Mouse (Mus musculus): ENCODE results near the gene Pnpla2.
"Not testable (repeated sequence)": the region's sequence is repeated elsewhere in the genome, so short reads cannot be mapped to it uniquely, and the experiment has no call there.

The Pnpla2 gene

DNA sequence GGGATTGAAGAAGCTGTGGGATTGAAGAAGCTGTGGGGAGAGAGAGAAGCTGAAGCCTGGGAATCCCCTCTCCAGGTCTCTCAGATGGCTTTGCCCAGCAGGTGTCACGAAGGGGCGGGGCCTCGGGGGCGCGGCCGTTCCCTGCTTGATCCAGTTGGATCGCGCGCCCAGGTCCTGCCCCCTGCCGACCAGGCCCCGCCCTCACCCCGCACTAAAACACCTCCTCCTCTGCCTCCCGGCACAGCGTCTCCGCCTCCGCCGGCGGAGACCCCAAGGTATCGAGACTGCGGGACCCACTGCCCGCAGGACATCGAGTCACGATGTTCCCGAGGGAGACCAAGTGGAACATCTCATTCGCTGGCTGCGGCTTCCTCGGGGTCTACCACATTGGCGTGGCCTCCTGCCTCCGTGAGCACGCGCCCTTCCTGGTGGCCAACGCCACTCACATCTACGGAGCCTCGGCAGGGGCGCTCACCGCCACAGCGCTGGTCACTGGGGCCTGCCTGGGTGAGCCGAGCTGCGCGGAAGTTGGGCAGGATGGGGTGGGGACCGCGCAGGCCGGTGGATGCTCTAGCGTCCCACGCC, at the start of gene Pnpla2:
Gene Pnpla2, plus strand, starts transcription at position 232 of the 585 bp plus-strand sequence.
- peak; percentile 96 to 98 for DNase-seq

DNA sequence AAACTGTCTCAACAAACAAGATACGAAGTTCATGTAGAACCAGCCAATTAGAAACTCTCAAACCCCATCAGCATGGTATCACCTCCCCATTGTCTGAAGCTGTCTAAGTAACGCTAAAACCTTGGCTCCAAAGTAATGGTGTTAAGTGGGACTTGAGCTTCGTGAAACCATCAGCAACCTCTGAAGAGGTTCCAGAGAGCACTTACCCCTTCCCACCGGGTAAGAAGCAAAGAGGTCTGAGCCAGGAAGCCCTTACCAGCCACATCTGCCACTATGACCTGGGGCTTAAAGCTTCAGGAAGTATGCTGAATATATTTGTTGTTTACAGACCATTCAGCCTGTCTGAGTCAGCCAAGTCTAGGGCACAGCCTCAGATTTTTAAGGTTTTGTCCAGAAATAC, 49.5 kb upstream of the Pnpla2 start:
- DNase-seq = peak in 1 of 2 experiments; percentile 39

DNA sequence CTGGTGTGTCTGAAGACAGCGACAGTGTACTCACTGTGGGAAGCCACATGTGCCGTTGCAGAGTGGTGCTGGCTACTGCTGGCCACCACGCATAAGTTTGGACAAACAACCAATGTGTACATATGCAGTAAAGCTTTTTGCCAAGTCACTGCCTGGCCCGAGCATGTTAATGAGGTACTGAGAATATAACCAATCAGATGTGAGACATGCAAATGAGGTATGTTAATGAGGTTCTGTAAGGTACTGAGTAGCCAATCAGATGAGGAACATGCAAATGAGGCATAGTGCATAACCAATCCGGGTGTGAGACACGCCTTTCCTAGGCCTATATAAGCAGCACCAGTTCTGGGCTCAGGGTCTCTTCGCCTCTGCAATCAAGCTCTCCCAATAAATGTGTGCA, 47.3 kb upstream of the Pnpla2 start:
- DNase-seq = not testable (repeated sequence)

DNA sequence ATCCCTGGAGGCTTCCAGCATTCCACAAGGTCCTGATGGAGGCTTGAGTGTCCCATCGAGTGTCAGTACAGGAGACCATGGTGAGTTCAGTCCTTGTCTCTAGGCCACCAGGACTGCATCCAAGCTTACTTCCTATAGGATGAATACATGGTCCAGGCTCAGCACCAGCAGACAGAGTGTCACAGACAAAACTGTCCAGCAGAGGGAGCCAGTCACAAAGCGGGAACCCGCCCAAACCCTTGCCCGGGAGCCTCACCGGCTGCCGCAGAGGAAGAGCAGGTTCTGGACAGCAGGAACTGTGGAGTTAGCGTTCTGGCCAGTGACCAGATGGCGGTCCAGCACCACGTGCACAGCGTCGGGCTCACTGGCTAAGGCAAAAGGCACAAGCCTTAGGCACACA, 46.2 kb upstream of the Pnpla2 start:
- DNase-seq = peak; percentile 85 to 89

DNA sequence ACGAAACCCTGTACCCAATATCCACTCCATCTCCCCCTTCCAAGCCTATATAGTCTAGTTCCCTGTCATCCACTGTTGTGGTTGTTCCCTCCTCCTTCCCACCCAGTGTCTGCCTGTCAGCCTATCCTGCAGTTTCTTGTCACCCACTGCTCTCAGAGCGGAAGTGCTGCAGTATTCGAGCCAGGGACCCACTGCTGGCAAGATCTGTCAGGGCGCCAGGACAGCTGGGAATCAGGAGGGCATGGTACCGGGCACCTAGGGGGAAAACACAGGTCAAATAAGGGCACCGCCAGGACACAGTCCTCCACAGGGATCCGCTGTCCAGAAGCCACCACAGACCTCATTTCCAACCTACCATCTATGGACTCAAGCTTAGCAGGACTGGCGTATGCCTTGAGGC, 44.4 kb upstream of the Pnpla2 start:
- no peak for DNase-seq

DNA sequence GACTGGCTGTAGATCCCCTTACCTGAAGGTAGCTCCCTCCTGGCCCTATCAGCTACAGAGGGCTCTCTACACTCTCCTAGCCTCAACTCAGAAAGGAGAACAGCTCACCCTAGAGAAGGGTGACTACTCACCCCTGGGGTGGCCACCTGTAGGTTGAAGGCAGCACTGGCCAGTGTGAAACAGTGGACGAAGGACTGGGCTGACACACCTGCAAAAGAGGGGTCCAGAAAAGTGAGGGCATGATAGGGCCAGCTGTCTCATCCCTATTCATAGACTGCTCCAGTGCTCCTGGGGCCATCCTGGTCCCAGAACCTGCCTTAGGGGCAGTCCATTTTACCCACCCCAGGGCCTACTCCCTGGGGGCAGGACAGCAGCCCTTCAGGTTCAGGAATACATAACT, 43.3 kb upstream of the Pnpla2 start:
- DNase-seq = no peak

GRCm38 (mm10) chr7:141413331-141413730, 41.7 kb upstream of the Pnpla2 start:
- no peak for DNase-seq

DNA sequence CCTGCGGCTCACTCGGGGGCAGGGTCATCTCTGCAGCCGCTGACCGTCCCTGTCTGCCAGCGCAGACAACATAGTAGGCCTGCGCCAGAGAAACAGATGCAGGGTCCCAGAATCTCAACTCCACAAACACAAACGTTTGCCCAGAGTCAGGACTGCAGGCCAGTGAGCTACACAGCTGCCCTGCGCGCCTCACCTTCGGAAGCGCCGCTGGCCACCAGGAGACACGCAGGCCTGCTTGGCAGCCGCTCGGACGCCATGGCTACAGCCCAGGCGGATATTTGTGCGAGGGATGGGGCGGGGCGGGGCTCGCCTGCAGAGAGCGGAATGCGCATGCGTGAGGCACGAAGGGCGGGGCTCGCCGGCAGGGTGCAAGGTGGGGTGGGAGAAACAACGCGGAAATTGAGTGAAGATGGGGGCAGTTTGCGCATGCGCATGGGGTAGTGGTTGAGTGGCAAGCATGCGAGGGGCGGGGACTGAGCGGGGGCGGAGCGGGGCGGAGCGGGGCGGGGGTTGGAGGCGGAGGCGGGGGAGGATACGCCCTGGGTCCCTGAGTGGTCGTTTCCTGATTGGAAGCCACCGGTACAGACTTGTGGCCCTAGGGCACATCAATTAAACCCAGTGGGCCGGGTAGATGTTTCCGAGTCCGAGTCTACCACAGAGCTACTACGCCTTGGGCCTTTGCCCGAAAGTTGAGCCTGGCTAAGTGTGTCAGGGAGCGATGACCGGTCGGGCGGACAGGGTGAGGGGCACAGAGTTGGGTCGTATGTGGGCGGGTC, 41.0 kb upstream of the Pnpla2 start, which contains the start of gene Gatd1:
Gene Gatd1, minus strand, starts transcription at position 328 of the 776 bp plus-strand sequence.
- peak; percentile 98 to 99 for DNase-seq

- no peak for DNase-seq
These were observed 38.7 kb upstream of the Pnpla2 start for GRCm38 (mm10) chr7:141416144-141416841.

GRCm38 (mm10) chr7:141417731-141418681, 37.0 kb upstream of the Pnpla2 start:
- DNase-seq = no peak

GRCm38 (mm10) chr7:141418970-141419369, 36.0 kb upstream of the Pnpla2 start:
- DNase-seq = peak in 1 of 2 experiments; percentile 41

DNA sequence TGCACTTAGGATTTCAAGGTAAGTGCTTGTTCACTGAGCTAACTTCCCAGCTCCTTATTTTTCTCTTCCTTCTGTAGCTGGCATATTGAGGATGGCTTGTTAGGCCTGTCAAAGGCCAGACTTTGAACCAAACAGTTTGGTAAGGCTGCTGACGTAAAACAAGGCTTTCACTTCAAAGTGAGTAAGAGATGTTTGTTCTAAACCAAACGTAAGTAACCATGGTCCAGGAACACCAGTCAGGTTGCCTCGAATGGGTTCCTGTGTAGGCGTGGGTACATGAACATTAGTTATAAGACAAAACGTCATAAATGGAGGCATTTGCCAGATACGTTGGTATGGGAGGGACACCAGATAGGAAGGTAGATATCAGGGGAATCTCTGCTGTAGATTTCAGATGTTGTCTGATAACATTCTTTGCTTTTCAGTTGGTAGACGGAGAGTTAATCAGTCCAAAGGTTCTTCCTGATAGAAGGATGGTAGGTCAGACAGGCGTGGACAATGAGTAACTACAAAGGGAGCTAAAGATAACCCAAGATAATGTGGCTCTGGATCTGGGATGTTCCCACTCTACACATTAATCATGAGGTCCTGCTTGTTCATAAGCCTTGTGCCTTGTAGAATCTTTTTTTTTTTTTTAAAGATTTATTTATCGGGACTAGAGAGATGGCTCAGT, 34.8 kb upstream of the Pnpla2 start:
- DNase-seq = no peak

DNA sequence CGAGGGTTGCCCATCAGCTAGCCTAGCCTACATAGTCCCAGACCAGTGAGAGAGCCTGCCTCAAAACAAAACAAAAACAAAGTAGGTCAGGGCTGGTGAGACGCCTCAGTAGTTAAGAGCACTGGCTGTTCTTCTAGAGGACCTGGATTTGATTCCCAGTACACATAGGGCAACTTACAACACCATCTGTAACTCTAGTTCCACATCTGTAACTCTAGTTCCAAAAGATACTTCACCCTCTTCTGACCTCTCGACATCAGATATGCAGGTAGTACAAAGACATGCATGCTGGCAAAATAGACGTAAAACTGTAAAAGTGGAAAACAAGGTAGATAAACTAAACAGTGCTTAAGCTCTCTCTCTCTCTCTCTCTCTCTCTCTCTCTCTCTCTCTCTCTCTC, 31.2 kb upstream of the Pnpla2 start:
- no peak for DNase-seq

DNA sequence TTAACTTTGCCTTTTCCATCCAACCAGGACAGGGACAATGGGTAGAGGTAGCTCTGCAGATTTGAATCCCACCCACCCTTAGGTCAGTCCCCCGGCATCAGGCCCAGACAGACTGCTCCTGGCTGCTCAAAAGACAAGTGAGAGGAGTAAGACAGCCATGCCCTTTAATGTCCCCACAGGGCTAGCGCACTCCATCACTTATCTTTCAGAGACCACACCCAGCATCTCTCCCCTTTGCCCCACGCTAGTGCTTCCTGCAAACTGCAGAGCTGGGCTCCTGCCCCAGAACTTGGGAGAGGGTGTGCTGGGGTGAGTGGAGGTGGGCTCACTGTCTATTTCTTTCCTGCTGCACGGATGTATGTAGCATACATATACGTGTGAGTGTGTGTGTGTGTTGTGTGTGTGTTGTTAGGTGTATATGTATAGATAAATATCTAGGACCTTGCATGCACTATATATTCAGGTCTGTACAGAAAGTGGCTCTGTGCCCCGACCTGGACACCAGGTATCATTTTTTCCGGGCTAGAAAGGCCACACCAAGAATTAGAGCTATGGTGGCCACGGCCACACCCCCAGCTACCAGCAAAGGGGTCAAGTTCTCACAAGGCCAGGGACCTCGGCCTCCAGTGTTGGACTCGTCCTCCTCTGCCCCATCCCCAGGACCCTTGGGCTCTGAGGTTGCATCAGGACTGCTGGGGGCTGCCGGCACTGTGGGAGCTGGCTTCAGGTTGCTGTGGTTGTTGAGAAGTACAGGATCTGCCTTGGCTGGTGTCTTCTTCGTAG, 27.9 kb upstream of the Pnpla2 start:
- DNase-seq = no peak

- DNase-seq = no peak
These were observed 26.3 kb upstream of the Pnpla2 start for GRCm38 (mm10) chr7:141428701-141429100.

- DNase-seq = peak in 1 of 2 experiments; percentile 56
These were observed 25.7 kb upstream of the Pnpla2 start, which contains the start of gene Cend1 for GRCm38 (mm10) chr7:141429310-141429709. Gene Cend1 (minus strand): TSS chr7:141429491.

DNA sequence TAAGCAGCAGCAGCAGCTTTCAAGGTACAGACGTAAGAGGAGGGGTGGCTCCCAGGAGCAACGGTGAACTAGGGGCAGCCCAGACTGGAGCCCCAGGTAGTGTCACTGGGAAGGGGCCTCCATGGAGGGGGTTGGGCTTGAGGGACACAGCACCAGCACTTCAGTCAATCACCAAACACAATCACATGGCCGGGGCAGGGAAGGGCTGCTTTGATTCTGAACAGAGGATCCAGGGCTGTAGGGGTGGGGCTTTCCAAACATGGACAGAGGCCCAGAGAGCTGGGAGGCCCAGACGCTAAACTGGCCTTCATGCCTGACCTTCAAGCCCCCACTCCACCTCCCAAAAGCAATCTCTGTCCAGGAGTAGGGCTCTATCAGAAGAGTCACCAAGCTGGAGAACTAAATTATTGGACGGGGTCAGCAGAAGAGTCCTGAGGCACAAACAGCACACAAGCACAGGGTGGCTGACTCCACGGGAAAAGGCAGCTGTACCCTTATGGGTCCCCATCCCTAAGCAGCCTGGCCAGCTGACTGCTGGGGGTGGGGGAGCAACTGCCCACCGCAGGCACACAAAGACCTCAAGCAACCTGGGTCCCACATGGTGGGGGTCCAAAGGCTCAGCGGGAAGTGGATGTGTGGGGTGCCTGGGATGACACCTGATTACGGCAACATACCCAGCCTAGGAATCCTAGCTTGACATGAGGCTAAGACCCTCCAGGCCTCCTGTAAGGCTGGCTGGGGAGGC, 25.0 kb upstream of the Pnpla2 start:
- DNase-seq = no peak

DNA sequence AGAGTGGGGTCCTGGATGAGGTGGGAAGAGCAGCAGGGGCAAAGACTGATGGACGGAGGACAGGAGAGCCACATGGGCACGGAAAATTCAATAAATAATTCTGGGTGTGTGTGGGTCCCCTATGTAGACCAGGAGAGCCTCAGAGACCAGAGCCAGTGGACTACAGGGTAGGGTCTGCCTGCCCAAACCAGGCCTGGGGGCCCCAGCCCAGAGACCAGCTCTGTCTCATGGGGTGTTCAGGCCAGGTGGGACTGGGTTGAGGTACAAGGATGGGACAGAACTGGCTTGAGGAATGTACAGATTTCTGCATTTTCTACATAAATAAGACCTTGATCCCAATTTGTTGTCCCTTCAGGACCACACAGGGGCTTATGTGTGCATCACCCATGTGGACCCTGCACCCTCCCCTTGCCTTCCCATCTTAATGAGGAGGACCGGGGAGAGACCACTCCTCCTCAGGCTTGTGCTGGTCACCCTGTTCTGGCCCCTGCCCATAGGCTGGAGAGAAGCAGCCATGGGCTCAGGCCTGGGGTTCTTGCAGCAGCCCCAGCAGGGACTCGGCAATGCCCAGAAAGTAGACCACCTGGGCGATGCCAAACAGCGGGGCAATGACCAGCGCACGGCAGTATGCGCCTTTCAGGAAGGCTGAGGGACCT, 24.3 kb upstream of the Pnpla2 start:
- no peak for DNase-seq

GRCm38 (mm10) chr7:141431434-141432185, 23.4 kb upstream of the Pnpla2 start:
- DNase-seq = no peak

Data from lung, adult 18-20 months (tissue).